Mouse (Mus musculus) lung, adult 2 months (tissue): ENCODE data around the gene Cd300ld.
"Not testable (repeated sequence)": the region's sequence is repeated elsewhere in the genome, so short reads cannot be mapped to it uniquely, and the experiment has no call there.

Experiments used
- CTCF ChIP-seq: fragments of 200-500 bp; IDR thresholded peaks from 2 replicates; pipeline ENCODE4 v1.5.1; 2011; ENCODE audit warnings: mild to moderate bottlenecking, low read length, control low read depth; ENCODE audit not compliant: insufficient read depth
- POLR2A ChIP-seq: fragments of 200-500 bp; IDR thresholded peaks from 2 replicates; pipeline ENCODE4 v1.6.1; 2011; ENCODE audit warnings: low read depth, mild to moderate bottlenecking, control low read depth, low read length, borderline replicate concordance; ENCODE audit errors: extremely low read depth

DNA sequence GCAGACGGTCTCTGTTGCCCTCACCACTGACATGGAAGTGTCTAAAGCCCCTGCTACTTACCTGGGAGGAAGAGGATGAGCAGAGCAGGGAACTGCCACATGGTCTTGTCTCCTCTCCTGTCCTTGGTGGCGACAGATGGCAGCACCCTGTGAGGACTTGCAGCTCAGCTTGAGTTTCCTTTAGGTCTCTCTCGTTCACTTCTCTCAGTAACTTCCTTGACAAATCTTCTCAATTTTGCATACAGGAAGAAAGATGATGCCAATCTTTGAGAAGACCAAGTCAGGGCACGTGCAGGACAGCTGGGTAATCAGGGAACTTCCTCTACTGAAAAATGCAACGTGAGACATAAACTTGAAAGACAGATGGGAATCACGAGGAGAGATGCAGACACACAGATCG lies 26.4 kb upstream of the Cd300ld start, which contains the start of gene Cd300ld2:
- not testable (repeated sequence) for TF ChIP-seq POLR2A, CTCF
